Mouse (Mus musculus): ENCODE results near the gene Riok2.

The Riok2 gene

DNA sequence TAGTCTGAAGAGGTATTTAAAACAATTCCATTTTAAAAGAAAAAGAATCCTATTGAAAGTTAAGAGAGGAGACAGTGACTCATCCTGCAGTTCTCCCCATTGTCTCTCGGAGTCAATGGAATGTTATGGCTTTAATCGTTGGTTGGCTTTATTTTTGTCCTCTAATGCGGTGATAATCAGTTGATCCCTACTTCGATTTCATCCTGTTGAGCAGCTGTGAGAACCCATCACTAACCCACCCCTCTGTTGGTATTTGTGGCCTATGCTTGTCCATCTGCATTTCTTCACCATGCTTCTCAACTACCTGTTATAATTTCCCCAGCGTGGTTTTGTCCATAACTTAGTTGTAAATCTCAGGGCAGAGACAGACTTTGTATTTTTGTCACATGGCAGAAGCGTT is 34.0 kb downstream of the Riok2 start:
- no peak for DNase-seq

- no peak for DNase-seq
These were observed 34.8 kb downstream of the Riok2 start for GRCm38 (mm10) chr17:17408720-17409478.

DNA sequence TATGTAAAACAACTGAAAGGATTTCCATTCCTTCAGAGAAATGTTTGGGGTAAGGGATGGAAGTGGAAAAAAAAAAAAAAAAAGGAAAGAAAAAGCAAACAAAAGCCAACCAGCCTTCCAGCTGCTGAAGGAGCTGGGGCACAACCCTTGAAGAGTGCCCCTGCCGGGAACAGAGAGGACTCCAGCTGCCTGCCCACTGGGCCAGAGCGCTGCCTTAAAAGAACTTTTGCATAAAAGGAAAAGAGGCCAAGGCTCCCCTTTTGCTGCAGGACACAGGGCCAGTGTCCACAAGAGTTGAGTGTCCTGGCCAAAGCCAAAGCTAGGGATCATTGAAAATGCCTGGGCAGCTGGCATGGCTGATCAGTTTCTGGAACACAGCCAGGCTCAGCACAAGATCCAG is 35.5 kb downstream of the Riok2 start:
- no peak for DNase-seq

- DNase-seq = no peak
These were observed 37.3 kb downstream of the Riok2 start for GRCm38 (mm10) chr17:17411443-17411842.

DNA sequence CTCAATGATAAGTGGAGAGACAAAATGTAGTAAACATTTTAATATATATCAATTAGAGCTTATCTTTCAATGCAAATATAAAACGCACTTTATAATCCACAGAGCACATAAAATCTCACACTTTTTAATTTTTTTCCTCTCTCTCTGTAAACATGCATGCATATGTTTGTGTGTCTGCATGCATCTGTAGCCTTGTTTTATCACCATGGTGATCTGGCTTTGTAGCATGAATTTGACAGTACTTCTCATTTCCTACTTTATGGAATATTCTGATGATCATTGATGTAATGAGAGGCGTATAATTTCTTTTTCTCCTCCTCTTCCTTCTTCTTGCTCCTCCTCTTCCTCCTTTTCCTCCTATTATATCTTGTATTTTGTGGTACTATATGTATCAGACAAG is 38.1 kb downstream of the Riok2 start:
- DNase-seq = no peak

GRCm38 (mm10) chr17:17414206-17414605 is 40.1 kb downstream of the Riok2 start:
- DNase-seq = no peak

GRCm38 (mm10) chr17:17424609-17425307 is 50.6 kb downstream of the Riok2 start:
- no peak for DNase-seq

GRCm38 (mm10) chr17:17425308-17425813 is 51.3 kb downstream of the Riok2 start:
- DNase-seq = no peak

DNA sequence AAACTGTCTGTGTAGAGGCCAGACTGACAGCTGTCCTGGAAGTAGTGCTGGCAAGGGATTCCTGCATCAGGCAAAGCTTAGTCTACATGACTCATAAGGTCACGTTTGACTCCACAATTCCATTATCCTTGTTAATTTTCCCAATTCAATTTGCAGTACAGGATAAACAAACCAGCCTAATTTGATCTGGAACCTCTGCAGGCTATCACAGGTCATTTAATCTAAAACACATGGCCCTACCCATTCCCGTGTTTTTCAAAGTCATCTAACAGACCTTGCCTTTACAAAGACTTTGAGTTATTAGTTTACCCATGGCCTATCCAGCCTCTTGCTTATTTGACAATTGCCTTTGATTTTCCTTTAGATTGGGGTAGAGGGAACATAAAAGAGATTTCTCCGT is 51.8 kb downstream of the Riok2 start:
- no peak for DNase-seq

GRCm38 (mm10) chr17:17428888-17429287 is 54.8 kb downstream of the Riok2 start:
- no peak for DNase-seq

DNA sequence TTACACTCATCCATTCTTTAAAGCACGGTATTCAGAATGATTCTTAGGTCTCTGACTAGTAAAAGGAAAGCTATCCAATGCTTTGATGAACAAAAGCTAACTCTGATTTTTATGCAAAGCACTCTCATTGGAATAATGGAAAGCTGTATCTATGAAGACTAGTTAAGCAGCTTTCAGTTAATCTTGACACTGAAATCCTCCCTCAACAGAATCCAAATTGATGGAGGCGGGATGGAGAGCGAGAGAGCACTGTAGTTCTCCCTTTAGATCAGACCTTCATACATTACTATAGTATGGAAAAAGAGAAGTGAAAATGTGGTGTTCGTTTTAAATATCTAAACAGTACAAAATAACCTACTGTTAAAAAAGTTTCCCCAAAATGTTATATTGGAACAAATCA is 59.6 kb downstream of the Riok2 start:
- DNase-seq = no peak

DNA sequence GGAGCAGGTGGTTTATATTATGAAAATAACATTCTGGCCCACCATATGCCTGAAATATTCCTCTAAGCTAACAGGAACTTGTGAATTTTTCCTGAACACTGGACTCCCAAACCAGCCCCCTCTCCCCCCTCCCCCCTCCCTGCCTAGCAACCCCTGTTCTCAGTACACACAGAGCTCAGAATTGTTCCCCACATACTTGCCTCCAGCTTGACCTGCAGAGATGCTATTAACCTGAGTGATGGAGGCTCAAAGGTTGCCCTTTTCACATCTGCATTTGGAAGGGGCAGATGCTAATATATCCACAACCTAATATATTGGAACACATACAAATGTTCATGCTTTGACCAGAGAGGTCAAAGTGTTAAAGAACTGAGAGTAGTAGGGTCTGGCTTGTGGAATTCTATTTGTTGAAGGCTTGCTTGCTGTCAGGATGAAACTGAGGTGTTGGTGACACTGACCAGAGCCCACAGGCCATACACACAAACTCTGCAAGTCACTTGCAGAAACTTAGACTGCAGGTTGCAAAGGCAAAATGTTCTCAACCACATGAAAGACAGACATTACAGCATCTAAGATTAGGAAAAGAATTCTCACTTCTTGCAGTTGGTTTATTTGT is 64.6 kb downstream of the Riok2 start:
- no peak for DNase-seq

- DNase-seq = no peak
These were observed 67.9 kb downstream of the Riok2 start for GRCm38 (mm10) chr17:17441876-17442498.

- DNase-seq = no peak
These were observed 70.3 kb downstream of the Riok2 start for GRCm38 (mm10) chr17:17444297-17444886.

Measured in cerebellum, postnatal 25 days (tissue).